Mouse (Mus musculus): ENCODE data around the gene Olfr267.

The Olfr267 gene

DNA sequence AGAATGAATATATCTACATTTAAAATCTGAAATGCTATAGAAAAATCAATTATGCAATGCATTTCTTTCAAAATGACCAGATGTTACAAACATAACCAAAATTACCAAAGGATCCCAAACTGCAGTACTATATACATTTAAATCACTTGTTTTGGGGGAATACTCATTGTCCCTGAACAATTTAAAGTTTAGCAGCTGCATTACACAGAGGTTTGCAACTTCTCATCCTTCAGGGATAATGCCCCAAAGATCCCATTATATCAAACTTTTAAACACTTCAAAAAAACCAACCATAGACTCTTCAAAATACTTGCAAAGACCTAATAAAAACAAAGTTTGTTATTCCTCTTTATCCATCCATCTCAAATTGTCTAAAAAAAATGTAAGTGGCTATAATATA, at the start of gene Olfr267:
Gene Olfr267, minus strand, starts transcription at position 101 of the 400 bp plus-strand sequence.
- no peak for DNase-seq (ENCODE audit: low spot score)

DNA sequence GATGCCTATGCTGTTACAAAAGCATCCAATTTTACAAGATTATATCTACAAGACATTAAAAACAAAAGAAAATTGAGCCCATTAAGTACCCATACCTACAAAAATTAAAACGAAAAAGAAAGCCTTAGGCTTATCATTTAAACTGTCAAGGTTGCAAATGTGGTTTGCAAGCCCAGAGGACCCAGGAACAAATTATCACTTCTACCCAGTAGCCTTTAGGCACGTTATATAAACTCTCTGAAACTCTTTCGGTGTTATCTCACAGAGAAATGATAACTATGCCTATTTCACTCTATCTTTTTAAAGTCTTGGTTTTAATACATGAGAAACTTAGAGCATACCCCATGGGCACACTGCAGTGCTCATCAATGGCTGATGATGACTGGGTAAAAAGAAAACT, 45.4 kb upstream of the Olfr267 start:
- DNase-seq (ENCODE audit: low spot score) = no peak

- no peak for DNase-seq (ENCODE audit: low spot score)
Observed at GRCm38 (mm10) chr4:58825921-58826320, 38.4 kb upstream of the Olfr267 start.

GRCm38 (mm10) chr4:58786659-58787058, 857 bp downstream of the Olfr267 start:
- DNase-seq (ENCODE audit: low spot score) = no peak

GRCm38 (mm10) chr4:58763417-58763816, 24.1 kb downstream of the Olfr267 start:
- no peak for DNase-seq (ENCODE audit: low spot score)

GRCm38 (mm10) chr4:58749510-58749909, 38.0 kb downstream of the Olfr267 start:
- peak; percentile 7 for DNase-seq (ENCODE audit: low spot score)

- DNase-seq (ENCODE audit: low spot score) = no peak
Observed at GRCm38 (mm10) chr4:58749101-58749500, 38.4 kb downstream of the Olfr267 start.

DNA sequence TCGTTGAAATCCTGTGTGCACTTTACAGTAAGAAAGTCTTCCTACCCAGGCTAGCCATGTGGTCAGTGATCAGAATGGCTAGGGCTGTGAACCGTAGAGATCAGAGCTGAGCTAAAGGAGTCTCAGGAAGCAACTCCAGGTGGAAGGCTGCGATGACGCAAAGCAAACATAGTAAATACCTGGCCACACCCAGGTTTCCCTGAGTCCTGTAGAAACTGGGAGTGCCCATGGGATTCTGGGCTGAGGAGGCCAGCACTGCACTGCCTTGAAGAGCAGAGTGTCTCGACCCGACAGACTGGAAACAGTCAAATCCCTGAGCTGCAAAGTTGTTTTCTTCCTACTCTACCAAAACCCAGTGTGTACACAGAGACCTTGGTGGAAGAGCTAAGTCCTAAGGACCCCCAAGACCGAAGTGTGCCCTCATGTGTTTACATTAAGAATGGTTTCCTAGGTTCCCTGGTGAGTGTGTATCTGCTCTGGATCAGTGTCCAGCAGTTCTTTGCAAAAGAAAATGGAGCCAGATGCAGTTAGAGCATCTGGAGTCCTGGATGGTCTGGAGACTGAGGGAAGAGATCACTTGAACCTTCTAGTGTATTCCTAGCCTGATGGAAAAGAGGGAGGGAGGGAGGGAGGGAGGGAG, 41.8 kb downstream of the Olfr267 start:
- DNase-seq (ENCODE audit: low spot score) = no peak

- no peak for DNase-seq (ENCODE audit: low spot score)
Observed at GRCm38 (mm10) chr4:58736867-58737633, 50.5 kb downstream of the Olfr267 start.

All from layer of hippocampus, adult 11-12 months (tissue).